Mouse (Mus musculus): ENCODE data around the gene Lypd6b. TPM values are rescaled to one million over a fixed set of nuclear protein-coding genes. Genes with fewer than 3 reads are reported as not detected.

The Lypd6b gene
- total RNA-seq, 2 experiments from 2014 or later: 6.3 to 7.4 TPM

GRCm38 (mm10) chr2:49860219-49860962 lies 72.9 kb downstream of the Lypd6b start:
- TF ChIP-seq CTCF (IDR thresholded peaks at IDR 0.05): no peak
- no peak for DNase-seq (ENCODE audit: extremely low spot score in 1 of 2, low spot score in 2 of 2)
- H3K4me3 ChIP-seq: no peak overlapping the region
- H3K27ac ChIP-seq: no peak overlapping the region
- intact Hi-C loops (cut with DNase I): no loop called here

GRCm38 (mm10) chr2:49860969-49861592 lies 73.6 kb downstream of the Lypd6b start:
- Histone ChIP-seq H3K27ac (no peak overlapping the region), H3K4me3 (no peak overlapping the region)
- no peak for TF ChIP-seq CTCF (IDR thresholded peaks at IDR 0.05)
- DNase-seq (ENCODE audit: extremely low spot score in 1 of 2, low spot score in 2 of 2): no peak
- intact Hi-C loops (cut with DNase I): no loop called here

- DNase-seq (ENCODE audit: extremely low spot score in 1 of 2, low spot score in 2 of 2): no peak
- TF ChIP-seq CTCF (IDR thresholded peaks at IDR 0.05): no peak
- intact Hi-C loops (cut with DNase I): no loop called here
Measured at GRCm38 (mm10) chr2:49861658-49862057, 74.2 kb downstream of the Lypd6b start.

DNA sequence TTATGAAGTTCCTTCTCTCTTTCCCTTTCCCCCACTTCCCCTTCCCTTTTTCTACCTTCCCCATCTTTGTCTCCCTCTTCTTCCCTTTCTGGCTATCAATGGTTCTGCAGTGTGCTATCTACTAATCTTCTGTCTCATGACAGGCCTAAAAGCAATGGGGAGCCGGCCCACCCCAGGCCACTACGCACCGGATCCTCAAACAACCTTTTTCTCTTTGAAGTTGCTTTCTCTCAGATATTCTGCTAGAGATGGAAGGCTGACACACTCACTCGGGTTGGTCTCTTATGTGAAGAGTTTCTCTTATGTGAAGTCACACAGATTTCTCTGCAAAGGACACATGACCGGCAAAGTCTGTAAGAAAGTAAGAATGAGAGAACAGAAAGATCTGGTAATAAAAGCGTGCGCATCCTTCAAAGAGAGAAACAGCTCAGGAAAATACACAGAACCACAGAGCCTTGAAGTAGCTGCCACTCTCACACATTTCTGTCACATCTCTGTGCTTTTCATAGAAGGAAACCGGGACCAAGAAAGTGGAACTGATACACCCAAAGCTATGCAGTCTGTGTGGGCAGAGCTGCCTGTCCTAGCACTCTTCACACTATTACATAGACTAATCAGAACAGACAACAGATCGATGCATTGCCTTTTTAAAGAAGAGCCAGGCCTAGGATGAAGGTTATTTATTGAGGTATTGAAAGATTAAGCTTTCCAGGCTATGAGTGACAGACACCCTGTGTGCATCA lies 80.8 kb downstream of the Lypd6b start:
- intact Hi-C loops (cut with DNase I): no loop called here
- Histone ChIP-seq H3K4me3 (no peak overlapping the region), H3K27ac (no peak overlapping the region)
- TF ChIP-seq CTCF (IDR thresholded peaks at IDR 0.05): no peak
- no peak for DNase-seq (ENCODE audit: extremely low spot score in 1 of 2, low spot score in 2 of 2)

More at GRCm38 (mm10) chr2:49861658-49862057, 74.2 kb downstream of the Lypd6b start:
- Histone ChIP-seq H3K27ac (no peak overlapping the region), H3K4me3 (no peak overlapping the region)

DNA sequence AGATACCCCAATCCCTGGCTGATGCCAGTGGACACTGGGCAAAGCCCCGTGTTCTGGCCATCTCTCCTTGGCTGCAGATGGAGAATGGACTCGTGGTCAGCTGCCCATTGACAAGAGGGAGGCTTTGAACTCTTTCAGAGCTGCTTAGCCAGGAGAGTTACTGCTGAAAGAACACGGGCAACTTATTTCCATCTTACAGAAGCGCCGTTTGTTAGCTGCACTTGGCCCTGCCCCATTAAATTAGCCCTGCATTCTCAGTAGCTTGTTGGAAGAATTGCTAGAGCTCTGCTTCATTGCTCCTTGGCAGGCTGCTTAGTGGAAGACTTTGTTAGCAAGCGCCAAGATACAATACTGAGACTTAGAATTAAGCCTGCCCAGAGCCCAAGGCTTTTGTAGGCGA lies 81.6 kb downstream of the Lypd6b start:
- intact Hi-C loops (cut with DNase I): no loop called here
- no peak overlapping the region for H3K27ac ChIP-seq
- no peak for TF ChIP-seq CTCF (IDR thresholded peaks at IDR 0.05)
- H3K4me3 ChIP-seq: no peak overlapping the region
- DNase-seq (ENCODE audit: extremely low spot score in 1 of 2, low spot score in 2 of 2): peak in 1 of 2 experiments; percentile 38

- no peak for DNase-seq (ENCODE audit: extremely low spot score in 1 of 2, low spot score in 2 of 2)
- no peak for TF ChIP-seq CTCF (IDR thresholded peaks at IDR 0.05)
- no peak overlapping the region for H3K27ac ChIP-seq
- no peak overlapping the region for H3K4me3 ChIP-seq
- intact Hi-C loops (cut with DNase I): no loop called here
Measured at GRCm38 (mm10) chr2:49869782-49870514, 82.5 kb downstream of the Lypd6b start.

DNA sequence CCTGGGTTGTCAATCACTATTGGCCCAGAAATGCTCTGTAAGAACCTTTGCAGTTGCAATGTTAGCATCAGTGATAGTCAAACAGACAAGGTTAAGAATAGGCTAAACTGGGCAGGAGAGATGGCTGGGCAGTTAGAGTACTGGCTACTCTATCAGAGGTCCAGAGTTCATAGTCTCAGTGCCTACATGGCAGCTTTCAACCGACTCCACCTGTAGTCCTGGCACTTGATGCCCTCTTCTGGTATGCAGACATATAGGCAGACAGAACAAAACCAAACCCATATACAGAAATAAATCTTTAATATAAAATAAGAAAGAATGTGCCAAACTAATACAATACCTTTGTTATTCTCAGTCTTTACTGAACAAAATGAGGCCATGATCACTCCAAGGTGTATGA lies 83.5 kb downstream of the Lypd6b start:
- H3K27ac ChIP-seq: no peak overlapping the region
- TF ChIP-seq CTCF (IDR thresholded peaks at IDR 0.05): no peak
- DNase-seq (ENCODE audit: extremely low spot score in 1 of 2, low spot score in 2 of 2): no peak
- H3K4me3 ChIP-seq: no peak overlapping the region
- intact Hi-C loops (cut with DNase I): no loop called here

- no peak for DNase-seq (ENCODE audit: extremely low spot score in 1 of 2, low spot score in 2 of 2)
- intact Hi-C loops (cut with DNase I): no loop called here
Measured at GRCm38 (mm10) chr2:49880507-49880906, 93.0 kb downstream of the Lypd6b start.

DNA sequence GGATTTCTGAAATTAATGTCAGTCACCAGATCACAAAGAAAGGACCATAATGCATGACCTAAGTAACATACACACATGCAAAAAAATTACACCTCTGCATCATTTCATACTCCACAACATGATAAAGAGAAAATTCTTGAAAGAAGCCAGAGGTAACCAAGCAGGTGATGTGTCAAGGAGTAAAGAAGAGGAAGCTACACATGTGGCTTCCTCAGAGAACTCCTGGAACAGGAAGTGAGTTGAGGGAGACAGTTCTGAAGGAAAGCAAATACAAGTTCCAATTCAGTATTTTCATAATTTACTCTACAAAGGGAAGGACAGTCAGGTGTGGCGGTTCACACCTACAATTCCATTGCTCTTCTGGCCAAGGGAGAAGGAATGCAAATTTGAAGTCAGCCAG lies 93.5 kb downstream of the Lypd6b start:
- TF ChIP-seq CTCF (IDR thresholded peaks at IDR 0.05): no peak
- Histone ChIP-seq H3K27ac (no peak overlapping the region), H3K4me3 (no peak overlapping the region)
- intact Hi-C loops (cut with DNase I): no loop called here
- no peak for DNase-seq (ENCODE audit: extremely low spot score in 1 of 2, low spot score in 2 of 2)

More at GRCm38 (mm10) chr2:49880507-49880906, 93.0 kb downstream of the Lypd6b start:
- H3K4me3 ChIP-seq: no peak overlapping the region
- TF ChIP-seq CTCF (IDR thresholded peaks at IDR 0.05): no peak
- no peak overlapping the region for H3K27ac ChIP-seq

DNA sequence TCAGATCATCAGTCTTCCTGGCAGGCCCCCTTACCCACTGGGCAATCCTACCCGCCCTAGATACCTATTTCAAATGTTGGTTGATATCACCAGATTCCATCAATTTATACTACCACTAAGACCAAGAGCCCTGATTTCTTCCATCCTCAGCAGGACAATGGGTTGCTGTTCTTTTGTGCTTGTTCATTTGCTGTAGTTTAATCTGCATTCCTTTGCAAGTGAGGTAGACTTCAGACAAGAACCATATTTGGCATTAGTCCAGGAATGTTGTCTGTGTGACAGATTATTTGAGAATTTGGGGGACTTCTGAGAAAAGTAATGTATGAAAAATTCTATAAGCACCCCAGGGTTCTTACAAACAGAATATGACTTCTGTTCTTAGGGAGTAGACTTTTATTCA lies 95.0 kb downstream of the Lypd6b start:
- DNase-seq (ENCODE audit: extremely low spot score in 1 of 2, low spot score in 2 of 2): no peak
- no peak for TF ChIP-seq CTCF (IDR thresholded peaks at IDR 0.05)
- intact Hi-C loops (cut with DNase I): no loop called here
- Histone ChIP-seq H3K27ac (no peak overlapping the region), H3K4me3 (no peak overlapping the region)

- DNase-seq (ENCODE audit: extremely low spot score in 1 of 2, low spot score in 2 of 2): no peak
- TF ChIP-seq CTCF (IDR thresholded peaks at IDR 0.05): no peak
- H3K27ac ChIP-seq: no peak overlapping the region
- intact Hi-C loops (cut with DNase I): no loop called here
- H3K4me3 ChIP-seq: no peak overlapping the region
Measured at GRCm38 (mm10) chr2:49883990-49884389, 96.5 kb downstream of the Lypd6b start.

DNA sequence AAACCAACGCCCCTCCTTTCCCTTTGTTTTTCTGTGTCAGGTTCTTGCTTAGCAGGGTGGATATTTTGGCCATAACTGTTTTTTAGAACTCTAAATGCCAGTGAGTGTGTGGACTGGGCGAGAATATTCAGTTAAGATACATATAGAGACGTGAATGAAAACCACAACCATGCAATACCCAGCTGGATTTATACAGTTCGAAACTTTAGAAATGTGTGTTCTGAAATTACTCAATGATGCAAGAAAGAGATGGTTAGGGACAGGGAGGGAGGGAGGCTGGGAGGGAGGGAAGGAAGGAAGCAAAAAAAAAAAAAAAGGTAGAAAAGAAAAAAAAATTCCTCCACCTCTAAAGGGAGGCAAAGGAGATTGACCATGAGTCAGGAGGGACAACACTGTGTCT lies 98.7 kb downstream of the Lypd6b start:
- no peak overlapping the region for H3K27ac ChIP-seq
- no peak for TF ChIP-seq CTCF (IDR thresholded peaks at IDR 0.05)
- intact Hi-C loops (cut with DNase I): no loop called here
- no peak overlapping the region for H3K4me3 ChIP-seq
- no peak for DNase-seq (ENCODE audit: extremely low spot score in 1 of 2, low spot score in 2 of 2)

Data from left cerebral cortex, adult 2 months (tissue).